Mouse (Mus musculus): ENCODE measurements around the gene Stxbp6.
"Not testable (repeated sequence)": the region's sequence is repeated elsewhere in the genome, so short reads cannot be mapped to it uniquely, and the experiment has no call there.

Gene Stxbp6

DNA sequence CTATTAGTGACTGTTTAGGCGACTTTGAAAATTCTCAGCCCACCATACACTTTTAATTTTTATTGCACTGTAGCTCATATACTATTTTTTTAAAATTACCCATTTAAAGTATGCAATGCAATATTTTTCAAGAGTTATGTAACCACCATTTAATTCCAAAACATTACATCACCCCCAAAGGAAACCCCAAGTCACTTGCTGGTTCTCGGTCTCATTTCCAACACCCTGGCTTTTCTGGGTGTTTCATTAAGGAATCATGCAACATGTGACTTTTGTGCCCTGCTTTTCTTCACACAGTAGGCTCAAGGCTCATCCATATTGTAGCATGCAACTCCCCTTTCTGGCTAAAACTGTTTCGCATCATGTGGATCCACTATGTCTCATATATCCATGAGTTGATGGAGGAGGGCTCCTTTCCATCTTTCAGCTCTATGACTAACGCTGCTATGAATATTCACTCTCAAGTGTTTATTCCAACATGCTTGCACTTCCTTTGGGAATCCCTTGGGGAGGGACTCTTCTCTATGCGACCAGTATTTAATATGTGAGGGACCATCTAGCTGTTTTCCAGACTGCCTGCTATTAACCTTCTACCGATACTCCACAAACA is 6.3 kb downstream of the Stxbp6 start:
- H3K27me3 ChIP-seq (ENCODE audit: control insufficient read depth, insufficient read depth, low read length, poor library complexity, severe bottlenecking): no peaks in the 10 kb centered on the region
- no peak for DNase-seq (ENCODE audit: low read depth, low spot score)
- no peaks in the 10 kb centered on the region for H3K36me3 ChIP-seq (ENCODE audit: control insufficient read depth, insufficient read depth, low read length, poor library complexity, severe bottlenecking)

DNA sequence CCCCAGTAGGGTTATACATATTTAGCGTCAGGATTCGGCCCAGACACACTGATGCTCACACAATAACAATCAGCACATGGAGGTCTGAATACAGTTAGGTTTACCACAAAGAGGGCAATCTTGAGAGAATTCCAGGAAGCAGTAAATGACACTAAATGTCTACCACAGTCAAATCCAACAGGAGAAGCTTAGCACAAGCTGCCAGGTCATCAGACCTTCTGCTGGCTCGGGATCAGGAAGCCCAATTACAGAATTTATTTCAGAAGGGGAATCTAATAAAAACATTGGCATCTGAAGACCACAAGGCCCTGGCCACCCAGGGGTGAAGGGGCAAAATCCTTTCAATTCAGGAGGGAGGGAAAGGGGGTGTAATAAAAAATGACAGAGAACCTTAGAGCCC is 6.8 kb downstream of the Stxbp6 start:
- DNase-seq (ENCODE audit: low read depth, low spot score): no peak
- Histone ChIP-seq H3K36me3 (ENCODE audit: control insufficient read depth, insufficient read depth, low read length, poor library complexity, severe bottlenecking) (no peaks in the 10 kb centered on the region), H3K27me3 (ENCODE audit: control insufficient read depth, insufficient read depth, low read length, poor library complexity, severe bottlenecking) (no peaks in the 10 kb centered on the region)

DNA sequence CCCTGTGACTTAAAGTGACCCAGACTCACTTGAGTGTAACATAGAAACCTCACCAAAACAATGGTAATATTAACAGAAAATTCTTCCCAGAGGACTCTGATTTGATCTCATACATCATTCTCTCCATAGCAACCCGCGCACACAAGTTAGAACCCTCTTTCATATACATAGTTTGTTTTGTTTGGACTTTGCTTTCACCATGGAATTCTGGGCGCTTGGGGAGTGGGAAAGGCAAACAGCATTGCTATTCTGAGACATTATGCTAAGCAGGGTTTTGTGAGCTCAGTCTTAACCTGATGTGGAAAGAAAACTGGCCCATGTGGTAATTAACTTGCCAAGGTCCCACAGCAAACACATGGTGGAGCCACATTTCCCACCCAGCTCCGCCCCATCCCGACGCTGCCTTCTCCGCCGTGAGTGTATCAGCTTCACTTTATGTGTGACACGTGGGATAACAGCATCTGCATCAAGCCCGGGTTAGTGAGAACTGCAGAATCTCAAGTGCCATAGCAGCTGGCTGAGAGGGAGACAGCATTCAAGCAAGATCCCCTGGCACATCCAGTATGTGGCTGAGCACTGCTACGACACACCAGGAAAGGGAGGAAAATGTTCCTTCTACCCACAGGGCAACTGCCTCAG is 7.3 kb downstream of the Stxbp6 start:
- Histone ChIP-seq H3K27me3 (ENCODE audit: control insufficient read depth, insufficient read depth, low read length, poor library complexity, severe bottlenecking) (no peaks in the 10 kb centered on the region), H3K36me3 (ENCODE audit: control insufficient read depth, insufficient read depth, low read length, poor library complexity, severe bottlenecking) (no peaks in the 10 kb centered on the region)
- DNase-seq (ENCODE audit: low read depth, low spot score): no peak

DNA sequence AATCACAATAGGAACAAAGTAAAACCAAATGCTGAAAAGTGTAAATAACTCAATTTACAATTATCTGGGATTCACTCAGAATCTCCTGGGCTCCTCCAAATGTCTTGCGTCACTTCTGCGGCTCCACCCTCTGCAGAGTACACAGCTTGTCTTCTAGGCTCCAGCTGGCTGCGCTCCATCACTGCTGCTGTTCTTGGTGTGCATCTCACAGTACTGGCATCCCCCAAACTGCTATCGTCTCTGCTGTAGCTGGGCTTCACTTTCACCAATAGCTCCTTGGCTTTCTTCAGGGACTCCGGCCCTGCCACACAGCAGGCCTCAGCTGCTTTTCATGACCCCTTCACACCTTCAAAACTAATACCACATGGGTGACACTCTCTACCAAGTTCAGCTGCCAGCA is 10.9 kb downstream of the Stxbp6 start:
- no peaks in the 10 kb centered on the region for H3K36me3 ChIP-seq (ENCODE audit: control insufficient read depth, insufficient read depth, low read length, poor library complexity, severe bottlenecking)
- DNase-seq (ENCODE audit: low read depth, low spot score): no peak
- H3K27me3 ChIP-seq (ENCODE audit: control insufficient read depth, insufficient read depth, low read length, poor library complexity, severe bottlenecking): no peaks in the 10 kb centered on the region

DNA sequence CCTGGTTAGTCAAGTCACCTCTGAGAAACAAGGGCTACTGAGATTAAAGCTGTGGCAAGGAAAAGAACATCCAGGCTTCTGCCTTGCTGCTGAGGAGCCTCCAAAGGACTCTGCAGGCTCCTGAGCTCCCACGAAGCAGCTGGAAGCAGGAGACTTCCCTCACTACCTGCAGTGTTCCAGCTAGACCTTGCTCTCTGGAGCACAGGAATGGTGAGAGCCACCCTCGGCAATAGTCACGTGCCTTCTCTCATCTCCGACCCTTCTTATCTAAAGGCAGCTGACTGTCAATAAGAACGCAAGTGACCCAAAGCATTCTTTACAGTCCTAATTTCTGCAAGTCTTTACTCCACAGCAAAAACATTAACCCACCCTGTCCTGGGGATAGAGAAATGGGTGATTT is 13.2 kb downstream of the Stxbp6 start:
- Histone ChIP-seq H3K27me3 (ENCODE audit: control insufficient read depth, insufficient read depth, low read length, poor library complexity, severe bottlenecking) (no peaks in the 10 kb centered on the region), H3K36me3 (ENCODE audit: control insufficient read depth, insufficient read depth, low read length, poor library complexity, severe bottlenecking) (no peaks in the 10 kb centered on the region)
- DNase-seq (ENCODE audit: low read depth, low spot score): no peak

DNA sequence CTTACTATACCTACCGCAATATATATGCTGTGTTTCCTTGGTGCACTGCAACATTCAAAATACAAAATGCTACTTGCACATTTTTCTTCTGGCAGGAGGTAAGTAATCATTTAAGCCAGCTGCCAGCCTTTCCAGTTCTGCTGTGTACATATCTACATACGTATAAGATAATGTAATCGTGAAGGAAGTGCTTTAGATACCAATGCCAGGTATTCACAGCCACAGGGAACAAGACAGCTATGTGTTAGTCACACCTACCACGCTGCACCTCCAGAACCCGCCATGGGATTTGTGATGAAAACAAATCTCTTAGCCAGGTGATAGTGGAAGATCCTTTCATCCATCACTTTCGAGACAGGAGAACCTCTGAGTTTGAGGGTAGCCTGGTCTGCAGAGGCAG is 13.7 kb downstream of the Stxbp6 start:
- no peaks in the 10 kb centered on the region for H3K36me3 ChIP-seq (ENCODE audit: control insufficient read depth, insufficient read depth, low read length, poor library complexity, severe bottlenecking)
- DNase-seq (ENCODE audit: low read depth, low spot score): no peak

DNA sequence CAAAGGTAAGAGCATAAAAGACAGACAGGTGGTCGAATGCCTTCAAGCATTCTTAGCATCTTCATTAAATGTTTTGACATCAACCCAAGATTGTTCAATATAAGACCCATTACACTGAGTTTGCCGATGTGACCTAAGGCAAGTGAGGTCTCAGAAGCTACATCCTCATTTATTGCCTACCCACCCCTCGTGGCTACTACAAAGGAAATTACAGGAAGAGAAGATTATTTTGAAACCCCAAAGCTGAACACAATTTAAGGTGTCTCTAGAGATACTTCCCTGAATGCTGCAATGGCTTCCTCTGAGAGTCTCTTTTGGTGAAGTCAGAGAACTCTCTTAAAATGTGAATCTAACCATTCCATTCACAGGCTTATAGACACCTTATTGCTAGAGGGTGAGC is 16.5 kb downstream of the Stxbp6 start:
- DNase-seq (ENCODE audit: low read depth, low spot score): no peak
- Histone ChIP-seq H3K36me3 (ENCODE audit: control insufficient read depth, insufficient read depth, low read length, poor library complexity, severe bottlenecking) (no peaks in the 10 kb centered on the region), H3K27me3 (ENCODE audit: control insufficient read depth, insufficient read depth, low read length, poor library complexity, severe bottlenecking) (no peaks in the 10 kb centered on the region)

More for the DNA sequence above, 13.7 kb downstream of the Stxbp6 start:
- no peaks in the 10 kb centered on the region for H3K27me3 ChIP-seq (ENCODE audit: control insufficient read depth, insufficient read depth, low read length, poor library complexity, severe bottlenecking)

DNA sequence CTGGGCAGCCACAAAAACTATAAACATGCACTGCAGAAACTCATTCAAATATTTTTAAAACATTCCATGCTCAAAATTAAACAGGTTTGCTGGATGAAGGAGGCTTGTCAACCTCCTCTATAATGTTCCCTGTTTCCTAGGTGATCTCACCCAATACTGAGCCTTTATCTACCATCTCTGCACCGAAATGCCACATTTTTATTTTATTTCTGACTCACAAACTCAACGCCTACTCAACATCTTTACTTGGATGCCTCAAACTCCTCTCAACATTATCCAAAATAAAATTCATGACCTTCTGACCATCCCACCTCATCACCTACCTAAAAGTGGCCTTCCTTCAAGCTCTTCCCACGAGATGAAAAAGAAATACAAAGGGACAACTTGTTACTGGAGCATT is 18.1 kb downstream of the Stxbp6 start:
- DNase-seq (ENCODE audit: low read depth, low spot score): no peak
- Histone ChIP-seq H3K36me3 (ENCODE audit: control insufficient read depth, insufficient read depth, low read length, poor library complexity, severe bottlenecking) (no peaks in the 10 kb centered on the region), H3K27me3 (ENCODE audit: control insufficient read depth, insufficient read depth, low read length, poor library complexity, severe bottlenecking) (no peaks in the 10 kb centered on the region)

DNA sequence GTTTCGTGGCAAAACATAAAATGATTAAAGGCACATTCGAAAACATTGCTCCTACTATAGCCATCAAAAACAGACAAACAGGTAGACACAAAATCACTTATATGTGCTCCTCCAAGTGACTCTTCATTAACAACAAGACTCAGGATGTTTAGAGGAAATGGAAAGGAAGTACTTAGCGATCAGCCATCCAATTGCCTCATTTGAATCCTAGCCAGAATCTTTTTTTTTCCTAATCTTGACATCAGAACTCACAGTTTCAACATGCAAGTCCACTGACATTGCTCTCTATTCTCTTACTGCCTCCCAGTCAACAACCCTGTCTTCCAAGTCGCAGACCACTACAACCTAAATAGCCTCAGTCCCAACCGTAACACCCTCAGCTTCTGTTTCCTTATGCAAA is 21.2 kb downstream of the Stxbp6 start:
- DNase-seq (ENCODE audit: low read depth, low spot score): no peak
- no peaks in the 10 kb centered on the region for H3K36me3 ChIP-seq (ENCODE audit: control insufficient read depth, insufficient read depth, low read length, poor library complexity, severe bottlenecking)
- H3K27me3 ChIP-seq (ENCODE audit: control insufficient read depth, insufficient read depth, low read length, poor library complexity, severe bottlenecking): no peaks in the 10 kb centered on the region

DNA sequence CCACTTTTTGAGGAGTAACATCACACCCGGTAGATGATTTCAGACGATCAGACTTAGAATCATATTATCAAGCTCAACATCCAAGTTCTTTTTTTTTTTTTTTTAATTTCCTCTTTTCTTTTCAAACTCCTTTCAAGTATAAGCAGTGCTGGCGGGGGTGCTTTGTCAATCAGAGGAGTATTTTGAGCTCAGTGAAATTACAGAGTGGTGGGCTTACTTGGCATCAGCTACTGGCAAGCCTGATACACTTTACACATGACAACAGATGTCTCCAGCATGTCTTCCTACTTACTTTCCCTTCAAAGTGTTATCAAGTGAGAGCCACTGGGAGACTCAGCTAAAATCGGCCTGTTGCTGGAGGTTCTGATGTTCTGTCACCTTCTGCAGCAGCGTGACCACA is 21.6 kb downstream of the Stxbp6 start:
- Histone ChIP-seq H3K27me3 (ENCODE audit: control insufficient read depth, insufficient read depth, low read length, poor library complexity, severe bottlenecking) (no peaks in the 10 kb centered on the region), H3K36me3 (ENCODE audit: control insufficient read depth, insufficient read depth, low read length, poor library complexity, severe bottlenecking) (no peaks in the 10 kb centered on the region)
- DNase-seq (ENCODE audit: low read depth, low spot score): no peak

DNA sequence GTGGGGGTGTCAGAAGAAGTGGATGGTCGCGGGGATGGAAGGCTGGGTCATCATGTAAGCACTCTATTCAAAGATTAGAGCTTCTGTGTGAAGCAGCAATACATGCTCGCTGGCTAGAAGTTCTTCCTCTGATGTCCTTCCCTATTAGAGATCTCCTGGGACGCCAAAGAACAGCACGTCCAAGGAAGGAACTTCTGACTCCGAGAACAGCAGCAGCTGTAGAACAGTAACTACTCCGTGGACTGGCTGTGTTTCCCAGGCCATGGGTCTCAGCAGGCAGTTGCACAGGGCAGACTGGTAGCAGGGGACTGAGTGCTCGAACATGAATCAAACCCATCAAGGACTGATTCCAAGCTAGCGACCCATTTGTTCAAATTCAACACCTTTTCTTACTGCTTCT is 24.6 kb downstream of the Stxbp6 start:
- Histone ChIP-seq H3K27me3 (ENCODE audit: control insufficient read depth, insufficient read depth, low read length, poor library complexity, severe bottlenecking) (no peaks in the 10 kb centered on the region), H3K36me3 (ENCODE audit: control insufficient read depth, insufficient read depth, low read length, poor library complexity, severe bottlenecking) (no peaks in the 10 kb centered on the region)
- no peak for DNase-seq (ENCODE audit: low read depth, low spot score)

DNA sequence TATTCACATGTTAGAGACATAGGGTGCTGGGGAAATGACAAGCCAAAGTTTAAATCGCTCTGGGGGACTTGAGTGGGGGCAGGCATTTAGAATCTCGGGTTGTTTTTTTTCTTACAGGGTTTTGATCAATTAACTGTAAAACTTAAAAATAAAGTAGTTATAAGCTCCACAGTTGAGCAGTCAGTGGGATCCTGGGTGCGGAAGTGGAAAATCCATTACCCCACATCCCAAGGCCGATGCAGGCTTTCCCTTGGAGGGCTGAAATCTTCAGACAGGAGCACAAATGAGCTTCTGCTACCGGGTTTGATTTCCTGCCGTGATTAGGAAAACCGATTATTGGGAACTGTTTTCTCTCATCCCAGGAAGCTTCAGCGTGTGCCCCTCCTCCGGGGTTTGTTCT is 26.8 kb downstream of the Stxbp6 start:
- DNase-seq (ENCODE audit: low read depth, low spot score); H3K36me3 ChIP-seq (ENCODE audit: control insufficient read depth, insufficient read depth, low read length, poor library complexity, severe bottlenecking); H3K27me3 ChIP-seq (ENCODE audit: control insufficient read depth, insufficient read depth, low read length, poor library complexity, severe bottlenecking): not testable (repeated sequence)

DNA sequence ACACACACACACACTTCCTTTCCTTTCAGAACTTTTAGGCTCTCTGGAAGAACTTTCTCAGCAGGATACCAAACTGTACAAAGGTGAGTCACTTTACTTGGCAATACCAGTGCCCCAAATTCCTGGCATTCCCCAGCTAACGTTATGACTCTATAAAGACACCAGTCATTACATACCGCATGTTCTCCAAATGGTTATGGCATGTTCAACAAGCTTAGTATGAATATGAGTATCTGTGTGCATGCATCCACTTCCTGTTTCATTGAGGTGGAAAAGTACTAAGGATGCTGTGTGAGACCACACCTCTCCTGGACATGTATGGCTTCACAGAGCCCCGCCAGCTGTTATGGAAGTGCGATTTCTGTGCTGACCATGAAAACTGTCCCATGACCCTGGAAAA is 27.3 kb downstream of the Stxbp6 start:
- DNase-seq (ENCODE audit: low read depth, low spot score): no peak
- Histone ChIP-seq H3K27me3 (ENCODE audit: control insufficient read depth, insufficient read depth, low read length, poor library complexity, severe bottlenecking) (no peaks in the 10 kb centered on the region), H3K36me3 (ENCODE audit: control insufficient read depth, insufficient read depth, low read length, poor library complexity, severe bottlenecking) (no peaks in the 10 kb centered on the region)

DNA sequence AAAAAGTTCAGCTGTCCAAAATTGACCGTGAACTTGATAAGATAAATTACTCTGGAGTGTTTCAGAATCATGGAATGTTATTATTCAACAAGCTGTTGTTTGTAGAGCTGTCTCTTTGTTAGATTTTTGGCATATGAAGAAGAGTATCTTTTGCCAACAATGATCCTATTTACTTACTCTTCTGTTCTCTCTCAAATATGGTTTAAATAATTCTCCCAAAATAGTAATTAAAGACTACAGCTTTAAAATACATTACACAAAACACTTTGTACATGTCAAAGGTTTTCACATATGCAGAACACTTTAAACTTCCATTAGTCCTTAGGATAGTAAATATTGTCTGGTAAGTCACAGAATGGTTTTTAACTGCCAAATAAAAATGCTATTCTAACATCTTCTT is 29.9 kb downstream of the Stxbp6 start:
- no peak for DNase-seq (ENCODE audit: low read depth, low spot score)
- no peaks in the 10 kb centered on the region for H3K27me3 ChIP-seq (ENCODE audit: control insufficient read depth, insufficient read depth, low read length, poor library complexity, severe bottlenecking)
- H3K36me3 ChIP-seq (ENCODE audit: control insufficient read depth, insufficient read depth, low read length, poor library complexity, severe bottlenecking): no peaks in the 10 kb centered on the region

DNA sequence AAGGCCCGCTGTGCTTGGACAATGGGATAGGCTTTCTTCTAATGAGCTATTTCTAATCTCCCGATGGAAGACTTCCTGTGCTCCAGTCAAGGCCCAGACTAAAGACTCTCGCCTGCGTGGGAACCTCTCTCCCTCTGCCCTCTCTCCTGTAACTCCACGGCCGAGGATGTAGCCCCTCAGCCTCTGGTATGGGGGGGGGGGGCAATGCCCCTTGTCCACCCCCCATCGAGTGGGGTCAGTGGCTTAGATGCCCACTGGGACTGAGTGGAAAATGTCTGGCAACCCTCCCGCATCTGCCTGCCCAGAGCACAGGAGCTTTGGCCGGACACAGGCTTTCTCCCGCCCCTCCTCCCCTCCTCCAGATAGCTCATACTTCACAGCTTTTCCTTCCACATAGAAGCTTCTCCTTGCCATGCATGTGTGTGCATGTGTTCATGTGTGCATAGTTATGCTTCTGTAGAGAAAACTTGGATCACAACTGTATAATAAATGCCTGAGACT is 31.9 kb downstream of the Stxbp6 start:
- no peaks in the 10 kb centered on the region for H3K36me3 ChIP-seq (ENCODE audit: control insufficient read depth, insufficient read depth, low read length, poor library complexity, severe bottlenecking)
- H3K27me3 ChIP-seq (ENCODE audit: control insufficient read depth, insufficient read depth, low read length, poor library complexity, severe bottlenecking): no peaks in the 10 kb centered on the region
- DNase-seq (ENCODE audit: low read depth, low spot score): no peak

DNA sequence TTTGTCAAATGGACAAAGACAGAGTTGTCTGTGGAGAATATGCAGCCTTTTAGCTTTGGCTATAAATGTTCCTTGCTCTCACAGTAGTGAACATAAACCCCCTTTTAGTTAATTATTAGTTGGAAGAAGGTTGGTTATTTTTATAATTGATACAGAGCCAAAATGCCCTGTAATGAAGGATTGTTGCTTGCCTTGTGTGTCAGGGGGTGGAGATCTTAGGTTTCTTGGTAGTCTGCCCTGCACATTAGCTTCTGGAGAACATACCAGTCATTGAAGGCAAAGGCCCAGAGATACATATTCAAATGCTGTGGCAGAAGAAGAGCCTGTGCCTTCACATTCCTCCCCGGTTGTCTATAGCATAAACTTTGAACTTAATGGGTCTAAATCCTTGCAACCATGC is 37.0 kb downstream of the Stxbp6 start:
- H3K27me3 ChIP-seq (ENCODE audit: control insufficient read depth, insufficient read depth, low read length, poor library complexity, severe bottlenecking): no peaks in the 10 kb centered on the region
- DNase-seq (ENCODE audit: low read depth, low spot score): no peak
- H3K36me3 ChIP-seq (ENCODE audit: control insufficient read depth, insufficient read depth, low read length, poor library complexity, severe bottlenecking): no peaks in the 10 kb centered on the region
